Mouse (Mus musculus) spleen, adult 12 weeks (tissue): ENCODE results near the gene Lefty2.
"Not testable (repeated sequence)": the region's sequence is repeated elsewhere in the genome, so short reads cannot be mapped to it uniquely, and the experiment has no call there.

ENCODE experiments used
- DNase-seq: peaks from one replicate; pipeline ENCODE4 v3.0.0; 2022; ENCODE audit warnings: low spot score

Lefty2 gene

DNA sequence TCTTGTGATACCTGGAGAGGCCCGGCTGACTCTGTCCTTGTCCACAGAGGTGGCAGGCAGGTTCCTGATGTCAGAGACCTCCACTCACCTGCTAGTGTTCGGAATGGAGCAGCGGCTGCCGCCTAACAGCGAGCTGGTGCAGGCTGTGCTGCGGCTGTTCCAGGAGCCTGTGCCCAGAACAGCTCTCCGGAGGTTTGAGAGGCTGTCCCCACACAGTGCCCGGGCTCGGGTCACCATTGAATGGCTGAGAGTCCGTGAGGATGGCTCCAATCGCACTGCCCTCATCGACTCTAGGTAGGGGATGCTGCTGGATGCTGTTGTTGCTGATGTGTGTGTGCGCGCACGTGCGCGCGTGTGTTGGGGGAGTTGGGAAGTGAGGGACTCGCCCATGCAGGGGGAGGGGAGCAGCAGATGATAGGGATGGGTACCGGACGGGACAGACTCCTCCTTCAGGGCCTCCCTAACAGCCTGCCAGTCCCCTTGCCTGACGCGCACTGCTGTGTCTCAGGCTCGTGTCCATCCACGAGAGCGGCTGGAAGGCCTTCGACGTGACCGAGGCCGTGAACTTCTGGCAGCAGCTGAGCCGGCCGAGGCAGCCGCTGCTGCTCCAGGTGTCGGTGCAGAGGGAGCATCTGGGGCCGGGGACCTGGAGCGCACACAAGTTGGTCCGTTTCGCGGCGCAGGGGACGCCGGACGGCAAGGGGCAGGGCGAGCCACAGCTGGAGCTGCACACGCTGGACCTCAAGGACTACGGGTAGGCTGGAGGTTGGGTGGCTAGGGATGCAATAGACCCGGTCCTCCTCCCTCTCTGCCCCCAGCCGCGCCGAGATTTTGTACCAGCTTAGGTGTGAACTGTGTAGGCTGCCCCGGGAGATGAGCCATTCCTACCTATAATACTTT lies 1.4 kb downstream of the Lefty2 start:
- not testable (repeated sequence) for DNase-seq

DNA sequence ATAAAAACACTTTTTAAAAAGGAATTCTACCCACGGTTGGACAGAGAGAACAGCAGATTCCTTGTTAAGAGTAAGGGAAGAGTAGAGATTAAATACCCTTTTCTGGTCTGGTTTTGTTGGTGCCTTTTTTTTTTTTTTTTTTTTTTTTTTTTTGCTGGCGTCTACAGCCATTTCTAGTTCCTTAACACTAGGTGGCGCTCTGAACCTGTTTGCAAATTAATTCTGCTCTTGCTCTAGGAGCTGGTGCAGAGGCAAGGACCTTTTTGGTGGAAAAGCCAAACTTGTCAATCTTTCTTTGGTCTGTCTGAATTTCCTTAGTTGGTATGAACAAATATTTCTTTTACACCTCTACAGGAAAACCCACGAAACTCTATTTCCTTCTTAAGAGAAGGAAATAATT lies 8.2 kb downstream of the Lefty2 start:
- DNase-seq, result no peak

DNA sequence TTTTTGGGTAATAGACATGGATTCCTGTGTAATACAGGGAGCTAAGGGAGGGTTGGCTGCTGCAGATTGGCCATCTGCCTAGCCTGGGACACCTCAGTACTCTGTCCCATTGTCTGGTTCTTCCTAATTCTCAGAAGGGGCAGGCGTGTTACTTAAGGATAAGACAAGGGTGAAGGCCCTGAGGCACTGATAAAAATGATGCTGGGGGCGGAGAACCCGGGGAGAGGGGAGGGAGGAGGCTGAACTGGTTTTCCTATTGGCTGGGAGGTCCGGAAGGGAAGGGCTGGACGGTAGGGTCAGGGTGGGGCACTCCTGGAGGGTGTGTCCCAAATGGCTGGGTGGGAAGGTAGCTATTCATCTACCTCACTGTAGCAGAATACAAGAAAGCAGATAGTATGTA lies 10.0 kb downstream of the Lefty2 start:
- DNase-seq, result peak; percentile 77

DNA sequence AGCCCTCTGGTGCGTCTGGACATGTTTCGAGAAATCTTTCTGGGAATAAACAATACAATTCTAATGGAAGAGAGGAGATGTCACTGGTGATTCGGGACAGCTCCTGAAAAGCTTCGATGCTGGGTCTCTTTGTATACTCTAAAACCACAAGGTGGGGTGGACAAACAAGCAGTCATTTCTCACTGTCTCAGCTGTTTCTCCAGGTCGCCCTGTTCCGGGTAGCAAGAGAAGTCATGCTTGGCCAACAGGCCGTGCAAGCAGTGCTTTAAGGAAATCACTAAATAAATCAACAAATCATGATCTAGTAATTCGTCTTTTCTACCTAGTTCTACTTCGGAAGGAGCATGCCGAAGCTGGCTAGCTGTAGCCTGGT lies 10.7 kb downstream of the Lefty2 start:
- DNase-seq, result no peak

DNA sequence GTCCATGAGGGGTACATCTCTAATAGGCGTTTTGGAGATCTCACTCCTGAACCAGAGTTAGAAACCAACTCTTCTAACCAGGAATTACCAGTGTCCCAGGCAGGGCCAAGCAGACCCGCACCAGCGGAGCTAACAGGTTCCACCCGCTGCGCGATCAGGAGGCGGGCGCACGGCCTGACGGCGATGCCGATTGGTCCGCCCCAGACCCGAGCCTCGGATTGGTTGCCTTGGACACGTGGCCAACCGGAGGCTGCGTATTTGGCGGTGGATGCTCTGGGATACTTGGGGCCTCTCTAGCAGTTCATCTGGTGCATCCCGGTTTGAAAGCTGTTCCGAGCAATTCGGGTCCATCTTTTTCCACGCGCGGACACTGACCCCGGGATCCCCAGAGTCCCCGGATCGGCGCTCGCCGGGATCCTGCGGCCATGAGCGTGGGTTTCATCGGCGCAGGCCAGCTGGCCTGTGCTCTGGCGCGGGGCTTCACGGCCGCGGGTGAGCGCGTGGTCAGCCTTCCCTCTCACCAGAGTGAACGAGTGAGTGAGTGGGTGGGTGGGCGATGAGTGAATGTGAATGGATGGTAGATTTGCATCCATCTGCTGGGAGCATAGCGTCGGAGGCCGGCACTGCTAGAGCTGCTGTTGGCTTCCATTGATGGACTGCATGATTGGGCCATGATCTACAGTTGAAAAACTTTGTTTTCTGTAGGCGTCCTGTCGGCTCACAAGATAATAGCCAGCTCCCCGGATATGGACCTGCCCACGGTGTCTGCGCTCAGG lies 11.3 kb downstream of the Lefty2 start, which contains the start of gene Pycr2:
Pycr2 (plus strand) TSS at position 255 of the 776 bp plus-strand sequence.
- DNase-seq, result peak; percentile 93

DNA sequence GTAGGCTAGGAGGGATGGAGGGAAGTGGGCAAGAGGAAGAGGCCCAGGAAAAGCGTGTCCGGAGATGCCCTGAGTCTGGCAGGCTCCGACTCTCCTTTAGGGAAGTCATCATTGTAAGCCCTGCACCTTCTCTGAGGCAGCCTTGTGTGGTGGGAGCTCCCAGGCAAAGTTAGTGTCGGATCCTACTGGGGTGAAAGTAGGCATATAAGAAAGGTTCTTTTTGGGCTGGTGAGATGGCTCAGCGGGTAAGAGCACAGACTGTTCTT lies 11.8 kb downstream of the Lefty2 start:
- no peak for DNase-seq

DNA sequence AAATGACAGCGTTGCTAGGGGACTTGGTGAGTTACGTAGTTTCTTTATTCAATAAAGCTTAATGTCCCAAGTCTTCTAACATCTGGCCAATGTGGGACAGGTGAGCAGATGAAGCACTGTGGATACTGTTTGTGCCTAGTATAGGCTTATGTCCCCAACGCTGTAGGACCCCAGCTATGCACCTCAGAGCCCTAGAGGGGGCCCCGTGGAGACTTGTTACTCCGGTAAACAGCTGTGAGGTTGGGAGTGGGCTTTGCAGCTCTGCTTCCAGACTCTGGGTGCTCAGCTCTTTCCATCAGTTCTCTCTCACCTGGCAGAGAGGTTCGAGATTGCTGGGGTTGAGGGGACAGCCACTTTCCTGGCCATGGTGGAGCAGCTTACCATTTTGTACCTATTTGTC lies 12.4 kb downstream of the Lefty2 start:
- no peak for DNase-seq

DNA sequence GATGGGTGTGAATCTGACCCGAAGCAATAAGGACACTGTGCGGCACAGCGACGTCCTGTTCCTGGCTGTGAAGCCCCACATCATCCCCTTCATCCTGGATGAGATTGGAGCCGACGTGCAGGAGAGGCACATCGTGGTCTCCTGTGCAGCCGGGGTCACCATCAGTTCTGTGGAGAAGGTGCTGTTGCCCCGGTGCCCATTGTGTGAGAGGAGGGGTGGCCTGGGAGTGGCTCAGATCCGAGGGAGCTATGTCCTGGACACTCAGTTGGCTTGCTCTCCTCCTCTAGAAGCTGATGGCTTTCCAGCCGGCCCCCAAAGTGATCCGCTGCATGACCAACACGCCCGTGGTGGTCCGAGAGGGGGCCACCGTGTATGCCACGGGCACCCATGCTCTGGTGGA lies 13.0 kb downstream of the Lefty2 start:
- no peak for DNase-seq

DNA sequence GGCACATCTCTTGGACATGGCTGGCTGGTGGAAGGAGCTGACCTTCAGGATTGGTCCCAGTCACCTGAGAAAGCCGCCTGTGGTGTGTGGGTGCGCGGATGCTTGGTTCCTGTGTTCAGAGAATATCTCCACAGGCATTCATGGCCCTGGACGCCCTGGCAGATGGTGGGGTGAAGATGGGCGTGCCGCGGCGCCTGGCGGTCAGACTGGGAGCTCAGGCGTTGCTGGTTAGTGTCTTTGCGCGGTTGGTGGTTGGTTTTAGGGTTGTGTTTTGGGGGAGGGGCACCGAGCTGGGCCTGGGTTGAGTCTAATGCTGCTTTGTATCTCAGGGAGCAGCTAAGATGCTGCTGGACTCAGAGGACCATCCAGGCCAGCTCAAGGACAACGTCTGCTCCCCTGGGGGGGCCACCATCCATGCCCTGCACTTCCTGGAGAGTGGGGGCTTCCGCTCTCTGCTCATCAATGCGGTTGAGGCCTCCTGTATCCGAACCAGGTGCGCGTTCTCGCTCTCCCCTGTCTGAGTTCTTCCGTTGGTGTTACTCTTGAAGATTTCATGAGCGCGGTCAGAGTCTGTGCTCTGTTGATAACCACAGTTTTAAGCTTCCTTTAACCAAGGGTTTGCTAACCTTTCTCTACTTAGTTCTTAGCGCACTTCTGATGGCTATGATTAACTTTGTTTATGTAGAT lies 13.7 kb downstream of the Lefty2 start:
- DNase-seq, result no peak

DNA sequence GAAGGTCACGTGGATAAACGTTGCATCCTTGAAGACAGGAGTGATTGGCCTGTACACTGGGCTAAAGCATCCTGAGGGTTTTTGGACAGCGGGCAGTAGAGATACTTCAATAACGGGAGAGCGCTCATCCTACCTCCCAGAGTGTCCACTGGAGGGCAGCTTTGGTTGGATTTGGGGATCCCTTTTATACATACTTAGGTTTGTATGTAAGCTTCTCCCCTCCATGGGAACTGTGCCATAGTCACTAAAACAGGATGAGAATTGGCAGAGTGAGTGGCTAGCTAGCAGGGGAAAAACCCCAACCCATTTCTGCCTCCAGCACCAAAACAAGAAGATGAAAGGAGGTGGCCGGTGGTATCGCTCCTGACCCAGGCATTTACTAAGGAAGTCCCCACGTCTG lies 18.2 kb downstream of the Lefty2 start:
- DNase-seq, result no peak

DNA sequence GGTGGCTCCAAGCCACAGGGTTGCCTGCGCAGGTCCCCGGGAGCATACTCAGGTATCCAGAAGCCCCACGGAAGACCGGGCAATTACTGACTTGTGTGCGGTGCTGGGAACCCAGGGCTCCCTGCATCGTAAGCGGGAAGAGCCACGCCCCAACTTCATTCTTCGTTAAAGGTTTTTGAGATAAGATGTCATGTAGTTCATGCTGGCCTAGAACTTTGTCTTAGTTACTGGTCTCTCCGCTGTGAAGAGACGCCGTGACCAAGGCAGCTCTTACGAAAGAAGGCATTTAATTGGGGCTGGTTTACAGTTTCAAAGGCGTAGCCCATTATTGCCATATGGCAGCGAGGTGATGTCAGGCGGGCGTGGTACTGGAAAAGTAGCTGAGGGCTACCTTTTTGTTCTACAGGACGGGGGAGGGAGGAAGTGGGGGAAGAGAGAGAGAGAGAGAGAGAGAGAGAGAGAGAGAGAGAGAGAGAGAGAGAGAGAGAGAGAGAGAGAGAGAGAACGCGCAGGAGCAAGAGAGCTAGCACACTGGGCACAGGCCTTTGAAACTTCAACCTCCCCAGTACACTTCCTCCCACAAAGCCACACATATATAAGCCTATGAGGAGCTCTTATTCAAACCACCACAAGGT lies 18.9 kb downstream of the Lefty2 start:
- DNase-seq, result no peak

DNA sequence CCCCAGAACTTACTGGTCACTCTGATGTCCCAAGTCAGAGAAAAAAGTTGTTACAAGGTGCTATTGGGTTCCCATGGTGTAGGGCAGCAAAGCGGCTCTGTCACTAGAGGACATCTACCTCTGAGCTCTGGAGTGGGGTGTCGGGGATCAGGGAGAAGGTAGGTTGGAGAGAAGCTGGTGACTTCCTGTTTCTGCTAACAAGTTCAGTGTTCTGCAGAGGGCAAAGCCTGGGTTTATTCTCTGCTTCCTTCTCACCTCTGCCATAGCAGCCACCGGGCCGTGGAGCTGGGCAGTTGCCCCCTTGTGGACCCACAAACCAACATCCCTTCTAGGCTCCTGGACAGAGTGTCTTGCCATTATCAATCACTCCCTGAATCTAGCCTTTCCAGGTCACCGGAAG lies 19.9 kb downstream of the Lefty2 start:
- no peak for DNase-seq

DNA sequence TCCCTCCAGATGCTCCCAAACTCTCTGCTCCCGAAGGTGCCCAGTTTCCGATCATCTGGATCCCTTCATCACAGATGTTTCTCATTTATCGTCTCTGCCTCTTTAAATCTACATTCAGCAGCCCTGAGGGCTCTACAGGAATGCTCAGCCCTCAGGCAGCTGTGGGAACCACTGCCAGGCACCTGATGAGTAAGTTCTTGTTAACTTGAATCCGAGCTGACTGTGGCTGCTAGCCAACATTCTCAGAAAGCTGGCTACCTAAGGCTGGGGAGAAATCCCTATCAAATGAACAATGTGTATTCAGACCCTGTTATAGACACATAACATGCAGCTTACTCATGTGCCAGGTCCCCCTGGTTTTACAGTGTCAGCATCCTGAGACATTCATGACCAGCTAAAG lies 20.9 kb downstream of the Lefty2 start:
- no peak for DNase-seq

DNA sequence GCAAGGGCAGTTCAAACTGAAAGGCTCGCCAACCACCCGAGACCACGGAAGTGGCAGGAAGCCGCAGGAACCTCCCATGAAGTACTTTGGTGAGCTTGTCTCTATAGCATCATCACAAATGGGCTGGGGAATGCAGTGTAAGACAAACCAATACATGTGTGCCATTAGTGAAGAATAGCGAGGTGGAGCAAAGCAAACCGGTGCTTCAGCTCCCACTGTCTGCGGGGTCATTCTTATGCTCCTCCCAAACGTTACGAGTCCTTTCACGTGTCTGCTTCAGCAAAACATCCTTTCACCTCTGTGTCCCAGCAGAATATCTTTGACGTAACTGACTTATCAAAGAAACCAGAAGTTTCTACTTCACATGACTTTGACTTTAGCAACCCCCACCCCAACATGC lies 23.5 kb downstream of the Lefty2 start:
- no peak for DNase-seq

DNA sequence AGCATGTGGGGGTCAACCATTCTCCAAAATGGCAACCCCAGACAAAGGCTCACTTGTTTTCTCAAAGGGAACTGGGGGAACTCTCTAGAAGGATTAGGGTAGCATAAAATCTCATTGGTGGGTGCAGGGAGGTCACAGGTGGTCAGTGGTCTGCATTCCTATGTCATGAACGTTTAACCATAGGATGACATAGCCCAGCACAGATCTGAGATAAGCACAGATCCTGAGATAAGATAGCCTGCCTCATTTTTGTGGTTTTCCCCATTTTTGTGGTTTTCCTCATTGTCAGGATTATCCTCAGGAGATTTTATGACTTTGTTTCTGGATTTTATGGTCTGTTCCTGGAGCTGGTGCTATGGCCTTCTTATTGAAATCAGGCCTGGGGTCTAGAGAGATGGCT lies 24.1 kb downstream of the Lefty2 start:
- no peak for DNase-seq

DNA sequence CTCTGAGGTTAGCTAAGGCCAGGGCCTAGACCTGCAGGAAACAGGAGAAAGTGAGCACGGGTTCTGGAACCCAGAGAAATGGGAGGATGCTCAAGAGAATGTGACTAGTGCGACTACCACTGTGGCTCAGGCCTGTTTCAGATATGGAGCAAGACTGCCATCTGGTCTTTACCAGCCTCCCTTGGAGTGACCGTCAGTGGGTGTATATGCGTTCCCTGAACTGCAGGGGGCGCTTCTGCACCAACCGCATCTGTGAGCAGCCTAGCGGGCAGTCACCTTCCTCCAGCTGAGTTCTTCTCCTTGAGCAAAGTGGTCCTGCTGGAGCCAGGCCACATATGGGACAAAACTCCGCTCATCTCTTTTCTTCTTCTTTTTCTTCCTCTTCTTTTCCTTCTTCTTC lies 26.8 kb downstream of the Lefty2 start:
- no peak for DNase-seq

DNA sequence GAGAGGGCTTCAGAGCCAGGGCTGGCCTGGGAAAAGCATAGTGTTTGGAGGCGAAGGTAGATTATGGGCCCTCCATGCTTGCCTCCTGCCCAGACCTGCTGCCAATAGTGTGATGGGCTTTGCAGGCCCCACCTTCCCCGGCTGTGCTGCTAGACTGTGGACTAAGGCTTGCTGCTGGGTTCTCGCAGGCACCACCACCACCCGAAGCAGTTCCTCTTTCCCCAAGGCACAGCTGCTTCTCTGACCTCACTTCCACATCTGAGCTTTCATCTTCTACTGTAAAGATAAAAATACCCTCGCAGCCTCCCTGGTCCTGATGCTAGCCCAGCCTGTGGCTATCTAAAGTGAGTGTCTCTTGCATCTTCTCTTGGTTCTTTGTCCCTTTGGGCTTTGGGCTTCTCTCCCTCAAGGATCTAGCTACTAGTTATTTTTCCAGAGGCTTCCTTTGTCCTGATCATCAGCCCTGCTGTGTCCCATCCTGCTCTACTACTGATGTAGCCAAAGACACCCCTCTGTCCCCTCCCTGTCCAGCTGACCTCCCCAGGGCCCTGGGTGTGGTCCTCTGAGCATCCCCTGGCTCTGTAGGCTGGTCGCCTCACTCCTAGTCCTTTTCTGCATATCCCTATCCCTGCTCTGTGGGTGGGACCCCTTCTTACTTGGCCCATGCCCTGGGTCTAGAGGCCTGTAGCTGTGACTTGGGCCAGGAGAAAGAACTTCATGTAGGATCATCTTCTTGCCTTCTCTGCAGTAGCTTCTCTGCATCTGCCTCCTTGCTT lies 29.6 kb downstream of the Lefty2 start:
- peak; percentile 51 for DNase-seq

DNA sequence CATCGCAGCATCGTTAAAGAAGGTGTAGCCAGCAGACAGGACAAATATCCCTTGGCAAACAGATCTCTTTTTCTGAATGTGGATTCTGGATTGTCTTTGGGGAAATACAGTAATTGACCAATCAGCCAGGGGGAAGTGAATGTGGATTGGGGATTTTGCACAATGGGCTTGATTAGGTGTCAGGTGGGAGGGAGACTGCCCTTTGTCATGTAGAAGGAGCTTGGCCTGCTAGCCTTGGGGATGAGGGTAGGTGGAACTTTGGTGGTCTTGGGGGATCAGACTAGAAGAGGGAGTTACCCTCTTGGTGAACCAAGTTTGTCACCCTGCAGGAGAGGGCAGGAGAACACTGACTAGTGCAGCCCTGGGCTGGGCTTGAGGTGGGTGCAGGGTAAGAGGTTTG lies 31.8 kb downstream of the Lefty2 start:
- DNase-seq, result no peak

DNA sequence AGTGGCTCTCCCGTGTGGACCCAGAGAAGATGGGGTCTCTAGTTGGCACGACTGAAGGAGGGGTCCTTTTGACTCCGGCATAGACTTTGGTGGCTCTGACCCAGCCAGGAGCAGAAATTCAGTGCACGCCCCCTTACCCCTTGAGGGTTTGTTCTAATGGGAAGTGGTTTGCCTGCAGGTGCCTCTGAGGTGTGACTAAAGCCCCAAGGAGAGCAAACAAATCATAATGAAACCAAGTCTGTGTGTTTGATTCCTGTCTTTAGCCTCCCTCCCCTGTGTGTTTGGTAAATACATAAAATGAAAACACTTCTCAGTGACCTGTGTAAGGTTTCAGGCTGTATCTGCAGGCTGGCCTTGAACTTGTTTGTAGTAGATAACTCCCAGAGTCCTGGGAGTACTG lies 33.4 kb downstream of the Lefty2 start:
- no peak for DNase-seq

DNA sequence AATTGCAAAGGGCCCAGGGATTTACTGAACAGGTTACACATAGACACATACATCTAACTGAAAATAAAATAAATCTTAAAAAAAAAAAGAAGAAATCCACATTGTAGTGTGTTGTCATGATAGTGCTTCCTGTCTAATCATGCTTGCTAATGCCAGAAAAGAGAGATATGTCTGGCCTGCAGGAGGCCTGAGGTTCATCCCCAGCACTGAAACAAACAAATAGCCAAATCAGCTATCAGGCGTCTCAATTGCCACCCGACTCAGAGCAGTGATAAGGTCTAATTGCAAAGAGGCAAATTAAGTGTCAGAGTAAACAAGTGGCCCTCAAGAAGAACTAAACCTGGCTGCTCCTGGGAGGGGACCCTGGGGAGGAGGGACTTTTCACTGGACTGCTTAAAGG lies 36.7 kb downstream of the Lefty2 start:
- DNase-seq, result no peak

DNA sequence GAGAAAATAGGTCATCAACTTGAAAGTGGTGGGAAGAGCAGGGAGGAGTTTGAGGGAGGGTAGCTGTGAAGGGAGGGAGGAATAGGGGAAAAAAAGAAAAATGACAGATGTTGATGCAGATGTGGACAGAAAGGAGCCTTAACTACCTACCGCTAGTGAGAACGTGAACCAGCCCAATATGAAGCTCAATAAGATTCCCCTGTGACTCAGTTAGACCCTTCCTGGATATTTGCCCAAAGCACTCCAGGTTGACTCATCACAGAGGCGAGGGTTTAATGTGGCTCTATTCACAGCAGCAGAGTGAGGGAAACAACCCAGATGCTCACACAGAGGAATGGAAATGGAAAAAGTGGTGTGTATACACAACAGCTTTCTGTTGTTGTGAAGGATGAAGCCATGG lies 38.2 kb downstream of the Lefty2 start:
- DNase-seq, result no peak

DNA sequence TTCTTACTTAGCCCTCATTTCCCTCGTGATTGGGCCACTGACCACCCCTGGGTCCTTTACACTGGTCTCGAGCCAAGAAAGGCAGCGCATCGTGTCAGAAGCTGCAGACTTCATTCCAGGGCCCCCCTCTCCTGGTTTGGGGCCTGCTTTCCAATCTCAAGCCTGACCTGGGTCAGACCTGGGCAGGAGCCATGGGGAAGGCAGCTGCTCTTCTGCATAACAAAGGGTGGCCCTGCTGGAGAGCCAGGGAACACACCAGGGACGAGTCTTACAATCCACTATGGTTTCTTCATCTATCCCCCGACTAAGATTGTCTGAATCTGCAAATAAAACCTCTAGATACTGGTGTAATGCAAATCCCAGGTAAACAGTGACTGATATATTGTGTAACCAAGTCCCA lies 40.8 kb downstream of the Lefty2 start:
- no peak for DNase-seq
